13 mouse cellular contexts compared by ENCODE assay signal in the genomic region with DNA sequence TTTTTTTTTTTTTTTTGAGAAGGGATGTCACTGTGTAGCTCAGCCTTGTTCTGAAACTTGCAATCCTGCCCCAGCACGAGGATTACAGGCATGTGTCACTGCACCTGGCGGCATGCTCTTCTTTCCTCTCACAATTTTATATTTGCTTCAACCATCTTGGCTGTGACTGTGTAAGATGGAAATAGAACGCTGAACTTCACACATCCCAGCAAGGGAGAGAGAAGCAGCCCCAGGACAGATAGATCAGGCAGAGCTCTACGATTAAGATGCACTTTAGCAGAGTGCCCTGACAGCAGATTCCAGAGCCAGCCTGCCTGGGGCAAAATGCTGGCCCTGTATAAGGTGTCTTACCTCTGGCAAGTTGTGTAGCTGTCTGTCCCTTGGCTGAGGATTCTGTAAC.
A peak's percentile ranks its signal among the peaks of the same experiment; 100 is the strongest.
DNase-seq lines count a peak whose midpoint lies in the region; ATAC-seq and TF ChIP-seq lines count a peak whose summit lies in the region.
"Had no signal": no experiment of that assay in that cellular context is flagged by ENCODE, and none has a peak within 500 bp of the region (broad histone marks: within the 10 kb centered on the region; RNA-seq: fewer than 3 reads in every experiment).

No protein-coding gene starts in this region.

- H3K36me3 ChIP-seq in lung, postnatal 0 days (ENCODE audit: insufficient read depth, low read length), result no peaks in the 10 kb centered on the region
- H3K36me3 ChIP-seq: liver, embryonic 13.5 days had no signal

- no peak overlapping the region for H3K4me3 ChIP-seq in gastrocnemius, adult 2 months
- H3K4me3 ChIP-seq in lung, postnatal 0 days (ENCODE audit: low read depth, low read length), result no peak overlapping the region
- H3K4me3 ChIP-seq: liver, embryonic 13.5 days had no signal

- H3K27me3 ChIP-seq in lung, postnatal 0 days (replicated peaks; ENCODE audit: insufficient read depth, low read length), result no peaks in the 10 kb centered on the region
- H3K27me3 ChIP-seq: liver, embryonic 13.5 days had no signal

- 67% methylated on average over 4 of the region's 4 CpGs for WGBS in lung, postnatal 0 days

- TF ChIP-seq EP300 in lung, postnatal 0 days (IDR thresholded peaks at IDR 0.05), result no peak

- no peak for TF ChIP-seq CTCF in gastrocnemius, adult 2 months (IDR thresholded peaks at IDR 0.05)
- TF ChIP-seq CTCF in lung, postnatal 0 days (IDR thresholded peaks at IDR 0.05), result no peak

- H3K9me3 ChIP-seq in lung, postnatal 0 days (ENCODE audit: low read length), result no peaks in the 10 kb centered on the region
- H3K9me3 ChIP-seq: liver, embryonic 13.5 days had no signal

- no peak overlapping the region for H3K4me2 ChIP-seq in lung, postnatal 0 days (replicated peaks; ENCODE audit: low read depth, low read length)
- H3K4me2 ChIP-seq: heart, embryonic 11.5 days; liver, embryonic 13.5 days had no signal

- DNase-seq in gastrocnemius, adult 2 months, result peak; percentile 79
- DNase-seq in gastrocnemius, postnatal 4 days (ENCODE audit: low spot score in 2 of 2), result no peak
- peak; percentile 5 to 20 for DNase-seq in thymus, postnatal 36 days
- no peak for DNase-seq in thymus, adult 18-20 months
- DNase-seq in left cerebral cortex, postnatal 36 days (ENCODE audit: low spot score in 2 of 2), result peak; percentile 14 to 32
- no peak for DNase-seq in lung, postnatal 0 days (ENCODE audit: low spot score)
- DNase-seq in kidney, postnatal 25 days, result no peak
- DNase-seq: cerebellum, adult 11-12 months; heart, postnatal 36 days; kidney, adult 9 months; liver, embryonic 13.5 days had no signal

- ATAC-seq in inflammation-experienced regulatory T-cells, adult 6 months, result no peak
- ATAC-seq in lung, postnatal 0 days, result no peak

- no peak overlapping the region for H3K9ac ChIP-seq in lung, postnatal 0 days (replicated peaks; ENCODE audit: low read depth)
- H3K9ac ChIP-seq: liver, embryonic 13.5 days had no signal

- H3K27ac ChIP-seq in gastrocnemius, adult 2 months, result peak overlapping the region; percentile 84
- H3K27ac ChIP-seq in lung, postnatal 0 days (ENCODE audit: low read length), result no peak overlapping the region
- H3K27ac ChIP-seq: liver, embryonic 13.5 days had no signal

- no peaks in the 10 kb centered on the region for H3K4me1 ChIP-seq in lung, postnatal 0 days (ENCODE audit: insufficient read depth, low read depth, low read length)
- H3K4me1 ChIP-seq: liver, embryonic 13.5 days had no signal

- intact Hi-C loops in gastrocnemius, adult 2 months (cut with DNase I), result loop anchor here (1.0 to 5.0 kb wide), 2 partner anchors 40 to 46 kb away; no protein-coding TSS in a partner anchor
- intact Hi-C loops in left cerebral cortex, postnatal 36 days (cut with DNase I), result no loop called here

Comparison
In these comparisons a context has a peak if more than half of its experiments do, and no peak if none do; other contexts are left out.
1. DNase-seq: peak in gastrocnemius, adult 2 months (single experiment), thymus, postnatal 36 days (2 of 2) and left cerebral cortex, postnatal 36 days (2 of 2); none in gastrocnemius, postnatal 4 days (0 of 2), thymus, adult 18-20 months (0 of 2), lung, postnatal 0 days (single experiment) and kidney, postnatal 25 days (0 of 2).